Mouse (Mus musculus) limb, embryonic 14.5 days (tissue): ENCODE results near the gene Twist2. TPM values are rescaled to one million over a fixed set of nuclear protein-coding genes. Genes with fewer than 3 reads are reported as not detected.

ENCODE experiments used
- ATAC-seq: fragments of 200-750 bp; cut with Nextera tagmentation; 2 replicates; pipeline ENCODE4 v1.8.0; 2017; ENCODE audit warnings: low read depth, moderate number of reproducible peaks, moderate TSS enrichment; ENCODE audit not compliant: low FRiP score
- DNase-seq: peaks from one replicate; pipeline ENCODE4 v3.0.0-alpha.2; 2015; ENCODE audit warnings: low spot score
- H3K27ac ChIP-seq: fragments of 300-500 bp; sonication (generic); replicated peaks from 2 replicates; pipeline ENCODE4 v1.5.1; 2014; ENCODE audit warnings: low read depth, mild to moderate bottlenecking, low read length, moderate library complexity, mixed read lengths
- H3K27me3 ChIP-seq: fragments of 300-500 bp; sonication (generic); 2 replicates; pipeline ENCODE4 v1.6.1; 2014; ENCODE audit warnings: low read length, mixed read lengths; ENCODE audit not compliant: control insufficient read depth, insufficient read depth
- H3K36me3 ChIP-seq: fragments of 300-500 bp; sonication (generic); 2 replicates; pipeline ENCODE4 v1.6.1; 2014; ENCODE audit warnings: mild to moderate bottlenecking, low read length, moderate library complexity, mixed read lengths; ENCODE audit not compliant: control insufficient read depth, insufficient read depth
- H3K4me1 ChIP-seq: fragments of 300-500 bp; sonication (generic); 2 replicates; pipeline ENCODE4 v1.6.1; 2014; ENCODE audit warnings: antibody characterized with exemption, low read length, mixed read lengths; ENCODE audit not compliant: control insufficient read depth, insufficient read depth
- H3K4me2 ChIP-seq: fragments of 300-500 bp; sonication (generic); replicated peaks from 2 replicates; pipeline ENCODE4 v1.6.1; 2014; ENCODE audit warnings: low read depth, mild to moderate bottlenecking, low read length, moderate library complexity; ENCODE audit not compliant: severe bottlenecking
- H3K4me3 ChIP-seq: fragments of 300-500 bp; sonication (generic); replicated peaks from 2 replicates; pipeline ENCODE4 v1.5.1; 2014; ENCODE audit warnings: low read length
- H3K9ac ChIP-seq: fragments of 300-500 bp; sonication (generic); 2 replicates; pipeline ENCODE4 v1.6.1; 2014; ENCODE audit warnings: mild to moderate bottlenecking, low read depth, low read length, moderate library complexity; ENCODE audit not compliant: severe bottlenecking
- H3K9me3 ChIP-seq: fragments of 300-500 bp; sonication (generic); 2 replicates; pipeline ENCODE4 v1.6.1; 2016; ENCODE audit warnings: low read length; ENCODE audit not compliant: control insufficient read depth
- POLR2A ChIP-seq: fragments of 200-500 bp; IDR thresholded peaks from 2 replicates; pipeline ENCODE4 v1.8.0; 2012; ENCODE audit warnings: inconsistent platforms, mild to moderate bottlenecking, moderate library complexity, borderline replicate concordance; ENCODE audit not compliant: insufficient read depth, insufficient read length; ENCODE audit errors: extremely low read depth
- WGBS: fragments of 180-500 bp; shearing (Covaris S2); extraction: QIAGEN DNeasy Blood & Tissue Kit; methylation state at CpG from one replicate; pipeline ENCODE4 v1.1.7; 2014; 5-methylcytosine and 5-hydroxymethylcytosine counted together
- polyA plus RNA-seq, 2 experiments: library from polyadenylated mRNA; depleted of rRNA in 1 of 2; stranded (reverse) in 1 of 2; unstranded in 1 of 2; fragments of >200 nt; fragmentation: Nextera tagmentation in 1 of 2; extraction: Ambion mirVana in 1 of 2; gene quantifications; 2 replicates each; pipeline versions ENCODE4 v1.2.1 to v1.2.3; 2012 to 2014

The Twist2 gene
- polyA plus RNA-seq, 2 experiments = 81.8 to 240 TPM

- H3K4me2 ChIP-seq = no peak overlapping the region
- no peaks in the 10 kb centered on the region for H3K9me3 ChIP-seq
- H3K27me3 ChIP-seq = no peaks in the 10 kb centered on the region
- 38% methylated on average over 9 of the region's 9 CpGs for WGBS
- peaks cover 19% of the 10 kb centered on the region for H3K4me1 ChIP-seq
- no peak for TF ChIP-seq POLR2A
- DNase-seq = no peak
- no peak overlapping the region for H3K9ac ChIP-seq
- no peak for ATAC-seq
- H3K36me3 ChIP-seq = no peaks in the 10 kb centered on the region; the same call in 1 of the 2 replicates
- H3K4me3 ChIP-seq = no peak overlapping the region
- no peak overlapping the region for H3K27ac ChIP-seq
Measured at GRCm38 (mm10) chr1:91819237-91819636, 18.0 kb downstream of the Twist2 start.

- peaks cover 19% of the 10 kb centered on the region for H3K4me1 ChIP-seq
- H3K4me3 ChIP-seq = no peak overlapping the region
- H3K9ac ChIP-seq = no peak overlapping the region
- no peak for TF ChIP-seq POLR2A
- DNase-seq = no peak
- no peak for ATAC-seq
- no peak overlapping the region for H3K27ac ChIP-seq
- H3K9me3 ChIP-seq = no peaks in the 10 kb centered on the region
- H3K36me3 ChIP-seq = no peaks in the 10 kb centered on the region; the same call in 1 of the 2 replicates
- H3K4me2 ChIP-seq = no peak overlapping the region
- H3K27me3 ChIP-seq = no peaks in the 10 kb centered on the region
- 60% methylated on average over 10 of the region's 10 CpGs for WGBS
Measured at GRCm38 (mm10) chr1:91820531-91820930, 19.3 kb downstream of the Twist2 start.

GRCm38 (mm10) chr1:91822316-91822824 lies 21.1 kb downstream of the Twist2 start:
- no peaks in the 10 kb centered on the region for H3K9me3 ChIP-seq
- 77% methylated on average over 4 of the region's 4 CpGs for WGBS
- H3K4me2 ChIP-seq = no peak overlapping the region
- ATAC-seq (no peak), DNase-seq (no peak)
- no peaks in the 10 kb centered on the region for H3K27me3 ChIP-seq
- H3K4me1 ChIP-seq = peaks cover 22% of the 10 kb centered on the region
- TF ChIP-seq POLR2A = no peak
- H3K4me3 ChIP-seq = no peak overlapping the region
- no peak overlapping the region for H3K27ac ChIP-seq
- no peaks in the 10 kb centered on the region for H3K36me3 ChIP-seq
- H3K9ac ChIP-seq = no peak overlapping the region

GRCm38 (mm10) chr1:91823530-91823929 lies 22.3 kb downstream of the Twist2 start:
- H3K36me3 ChIP-seq = no peaks in the 10 kb centered on the region
- no peak for DNase-seq
- H3K27me3 ChIP-seq = no peaks in the 10 kb centered on the region
- H3K4me2 ChIP-seq = no peak overlapping the region
- no peak overlapping the region for H3K4me3 ChIP-seq
- 33% methylated on average over 3 of the region's 3 CpGs for WGBS
- ATAC-seq = no peak
- no peak for TF ChIP-seq POLR2A
- no peak overlapping the region for H3K27ac ChIP-seq
- H3K9ac ChIP-seq = peak overlapping the region; percentile 34; the same call in 1 of the 2 replicates
- no peaks in the 10 kb centered on the region for H3K9me3 ChIP-seq
- H3K4me1 ChIP-seq = peaks cover 22% of the 10 kb centered on the region

GRCm38 (mm10) chr1:91823951-91824350 lies 22.7 kb downstream of the Twist2 start:
- Histone ChIP-seq H3K4me3 (no peak overlapping the region), H3K27ac (no peak overlapping the region), H3K36me3 (no peaks in the 10 kb centered on the region), H3K27me3 (no peaks in the 10 kb centered on the region), H3K9ac (no peak overlapping the region), H3K4me2 (no peak overlapping the region), H3K9me3 (no peaks in the 10 kb centered on the region), H3K4me1 (peaks cover 22% of the 10 kb centered on the region)
- TF ChIP-seq POLR2A = no peak
- ATAC-seq = no peak
- DNase-seq = no peak
- WGBS = 84% methylated on average over 7 of the region's 7 CpGs

GRCm38 (mm10) chr1:91825261-91825660 lies 24.0 kb downstream of the Twist2 start:
- TF ChIP-seq POLR2A = no peak
- H3K9me3 ChIP-seq = no peaks in the 10 kb centered on the region
- H3K9ac ChIP-seq = no peak overlapping the region
- no peak overlapping the region for H3K27ac ChIP-seq
- H3K27me3 ChIP-seq = no peaks in the 10 kb centered on the region
- WGBS = 49% methylated on average over 4 of the region's 4 CpGs
- no peak for DNase-seq
- no peaks in the 10 kb centered on the region for H3K36me3 ChIP-seq
- H3K4me1 ChIP-seq = peaks cover 13% of the 10 kb centered on the region
- no peak overlapping the region for H3K4me3 ChIP-seq
- H3K4me2 ChIP-seq = no peak overlapping the region
- no peak for ATAC-seq
